Mouse (Mus musculus): ENCODE data around the gene Hspa1l. TPM values are rescaled to one million over a fixed set of nuclear protein-coding genes. Genes with fewer than 3 reads are reported as not detected.
"Not testable (repeated sequence)": the region's sequence is repeated elsewhere in the genome, so short reads cannot be mapped to it uniquely, and the experiment has no call there.

The Hspa1l gene
- 0.22 and 0.25 TPM in 2 replicates for polyA plus RNA-seq (2015; fragmentation: Nextera tagmentation; extraction: Ambion mirVana)

- H3K9ac ChIP-seq (ENCODE audit: low read depth, low read length); H3K36me3 ChIP-seq (ENCODE audit: control insufficient read depth, insufficient read depth); H3K27ac ChIP-seq (ENCODE audit: low read depth, low read length); H3K4me1 ChIP-seq (replicated peaks; ENCODE audit: control insufficient read depth, insufficient read depth, low read length); H3K9me3 ChIP-seq (ENCODE audit: control insufficient read depth): not testable (repeated sequence)
- Histone ChIP-seq H3K4me3 (ENCODE audit: low read depth, low read length) (peak within 1 kb of the TSS; percentile 28), H3K4me2 (replicated peaks; ENCODE audit: low read depth) (peak within 1 kb of the TSS; percentile 64), H3K27me3 (replicated peaks; ENCODE audit: control insufficient read depth, insufficient read depth, low read length) (peaks cover 15% of the 10 kb centered on the region)
- under 1% methylated on average over 29 of the region's 33 CpGs for WGBS
- peak; percentile 95 for ATAC-seq
Measured at GRCm38 (mm10) chr17:34972069-34972749, at the start of gene Hspa1l, which contains the start of gene Hspa1a. Hspa1l (plus strand) TSS chr17:34972703. Hspa1a (minus strand) TSS chr17:34972156.

DNA sequence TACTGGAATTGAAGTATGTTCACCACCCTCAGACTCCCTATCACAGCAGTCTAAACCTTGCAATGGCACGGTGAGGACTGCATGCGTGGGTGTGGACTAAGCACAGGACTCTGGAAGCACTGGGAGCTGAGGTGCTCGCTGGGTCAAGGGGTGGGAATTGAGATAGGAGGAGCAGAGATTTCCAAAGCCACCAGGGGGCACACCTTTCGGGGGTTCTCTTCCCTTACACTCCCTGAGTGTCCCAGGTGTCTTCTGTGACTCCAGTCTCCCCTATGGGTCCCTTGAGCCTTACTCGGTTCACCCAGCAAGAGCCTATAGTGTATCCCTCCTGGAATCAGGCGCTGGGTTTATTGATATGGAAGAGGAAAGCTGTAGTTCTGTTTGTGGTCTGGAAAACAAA lies 49.6 kb upstream of the Hspa1l start:
- no peaks in the 10 kb centered on the region for H3K4me1 ChIP-seq (replicated peaks; ENCODE audit: control insufficient read depth, insufficient read depth, low read length)
- peaks cover 27% of the 10 kb centered on the region; the same call in 1 of the 2 replicates for H3K36me3 ChIP-seq (ENCODE audit: control insufficient read depth, insufficient read depth)
- H3K27ac ChIP-seq (ENCODE audit: low read depth, low read length), result no peak overlapping the region
- peak; percentile 56 for TF ChIP-seq CTCF (IDR thresholded peaks at IDR 0.05; ENCODE audit: low read depth)
- H3K4me2 ChIP-seq (replicated peaks; ENCODE audit: low read depth), result no peak overlapping the region
- no peak overlapping the region for H3K9ac ChIP-seq (ENCODE audit: low read depth, low read length)
- H3K9me3 ChIP-seq (ENCODE audit: control insufficient read depth), result no peaks in the 10 kb centered on the region
- 44% methylated on average over 6 of the region's 6 CpGs for WGBS
- H3K27me3 ChIP-seq (replicated peaks; ENCODE audit: control insufficient read depth, insufficient read depth, low read length), result no peaks in the 10 kb centered on the region
- no peak overlapping the region for H3K4me3 ChIP-seq (ENCODE audit: low read depth, low read length)
- ATAC-seq, result 0 out of 2 replicates have a peak, but pooled peaks have one; percentile 11

- 76% methylated on average over 5 of the region's 5 CpGs for WGBS
Measured at GRCm38 (mm10) chr17:34924258-34924657, 48.2 kb upstream of the Hspa1l start.

GRCm38 (mm10) chr17:34927306-34928019 lies 45.0 kb upstream of the Hspa1l start:
- H3K27me3 ChIP-seq (replicated peaks; ENCODE audit: control insufficient read depth, insufficient read depth, low read length), result no peaks in the 10 kb centered on the region
- no peak for ATAC-seq
- 86% methylated on average over 18 of the region's 18 CpGs for WGBS
- H3K4me1 ChIP-seq (replicated peaks; ENCODE audit: control insufficient read depth, insufficient read depth, low read length), result no peaks in the 10 kb centered on the region
- peaks cover 14% of the 10 kb centered on the region; the same call in 1 of the 2 replicates for H3K36me3 ChIP-seq (ENCODE audit: control insufficient read depth, insufficient read depth)
- no peak overlapping the region for H3K27ac ChIP-seq (ENCODE audit: low read depth, low read length)
- no peak for TF ChIP-seq CTCF (IDR thresholded peaks at IDR 0.05; ENCODE audit: low read depth)
- no peak overlapping the region for H3K9ac ChIP-seq (ENCODE audit: low read depth, low read length)
- H3K4me3 ChIP-seq (ENCODE audit: low read depth, low read length), result no peak overlapping the region
- H3K4me2 ChIP-seq (replicated peaks; ENCODE audit: low read depth), result no peak overlapping the region
- H3K9me3 ChIP-seq (ENCODE audit: control insufficient read depth), result no peaks in the 10 kb centered on the region

More at GRCm38 (mm10) chr17:34924258-34924657, 48.2 kb upstream of the Hspa1l start:
- Histone ChIP-seq H3K27me3 (replicated peaks; ENCODE audit: control insufficient read depth, insufficient read depth, low read length) (no peaks in the 10 kb centered on the region), H3K4me3 (ENCODE audit: low read depth, low read length) (no peak overlapping the region), H3K9me3 (ENCODE audit: control insufficient read depth) (no peaks in the 10 kb centered on the region), H3K27ac (ENCODE audit: low read depth, low read length) (no peak overlapping the region), H3K4me1 (replicated peaks; ENCODE audit: control insufficient read depth, insufficient read depth, low read length) (no peaks in the 10 kb centered on the region), H3K36me3 (ENCODE audit: control insufficient read depth, insufficient read depth) (peaks cover 35% of the 10 kb centered on the region; the same call in 1 of the 2 replicates), H3K4me2 (replicated peaks; ENCODE audit: low read depth) (no peak overlapping the region), H3K9ac (ENCODE audit: low read depth, low read length) (no peak overlapping the region)
- no peak for TF ChIP-seq CTCF (IDR thresholded peaks at IDR 0.05; ENCODE audit: low read depth)
- ATAC-seq, result no peak

DNA sequence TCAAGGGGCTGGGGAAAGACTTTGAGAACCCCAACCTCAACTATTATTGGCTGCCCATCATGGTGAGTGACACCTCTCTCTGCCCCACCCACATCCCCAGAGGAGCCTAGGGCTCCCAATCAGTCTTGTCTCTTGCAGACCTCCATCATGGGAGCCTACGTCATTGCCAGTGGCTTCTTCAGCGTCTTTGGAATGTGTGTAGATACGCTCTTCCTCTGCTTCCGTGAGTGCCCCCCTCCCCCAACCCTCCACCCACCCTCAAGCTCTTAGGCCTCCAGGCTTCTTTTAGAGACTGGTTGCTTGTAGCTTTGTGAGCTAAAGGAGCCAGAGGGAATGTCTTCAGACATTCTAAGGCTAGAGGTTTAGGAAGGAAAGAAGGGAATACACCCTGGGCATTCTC lies 43.7 kb upstream of the Hspa1l start:
- no peak for TF ChIP-seq CTCF (IDR thresholded peaks at IDR 0.05; ENCODE audit: low read depth)
- H3K27me3 ChIP-seq (replicated peaks; ENCODE audit: control insufficient read depth, insufficient read depth, low read length), result no peaks in the 10 kb centered on the region
- no peak overlapping the region for H3K4me2 ChIP-seq (replicated peaks; ENCODE audit: low read depth)
- H3K27ac ChIP-seq (ENCODE audit: low read depth, low read length), result no peak overlapping the region
- no peaks in the 10 kb centered on the region for H3K4me1 ChIP-seq (replicated peaks; ENCODE audit: control insufficient read depth, insufficient read depth, low read length)
- no peaks in the 10 kb centered on the region for H3K9me3 ChIP-seq (ENCODE audit: control insufficient read depth)
- no peak overlapping the region for H3K4me3 ChIP-seq (ENCODE audit: low read depth, low read length)
- no peak overlapping the region for H3K9ac ChIP-seq (ENCODE audit: low read depth, low read length)
- ATAC-seq, result no peak
- WGBS, result 68% methylated on average over 4 of the region's 4 CpGs
- H3K36me3 ChIP-seq (ENCODE audit: control insufficient read depth, insufficient read depth), result peaks cover 24% of the 10 kb centered on the region; the same call in 1 of the 2 replicates

DNA sequence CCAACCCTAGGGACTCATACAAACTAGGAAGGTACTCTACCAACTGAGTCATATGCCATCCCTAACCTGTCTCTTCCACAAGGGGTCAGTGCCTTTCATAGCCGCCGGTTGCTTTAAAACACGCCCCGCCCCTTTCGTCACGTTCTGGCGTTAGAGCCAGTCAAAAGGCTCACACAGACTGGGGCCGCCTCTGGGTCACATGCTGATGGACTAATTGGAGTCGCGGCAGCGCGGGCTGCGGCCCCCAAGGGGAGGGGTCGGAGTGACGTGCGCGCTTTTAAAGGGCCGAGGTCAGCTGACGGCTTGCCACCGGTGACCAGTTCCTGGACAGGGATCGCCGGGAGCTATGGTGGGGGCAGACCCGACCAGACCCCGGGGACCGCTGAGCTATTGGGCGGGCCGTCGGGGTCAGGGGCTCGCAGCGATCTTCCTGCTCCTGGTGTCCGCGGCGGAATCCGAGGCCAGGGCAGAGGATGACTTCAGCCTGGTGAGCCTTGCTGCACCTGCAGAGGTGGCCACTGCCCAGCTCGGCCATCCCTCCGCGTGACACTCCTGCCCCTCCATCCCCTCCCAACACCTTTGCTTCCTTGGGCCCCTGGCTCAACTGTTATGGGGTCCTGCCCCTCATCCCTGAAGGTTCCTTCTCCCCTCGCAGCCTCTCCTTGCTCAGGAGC lies 41.3 kb upstream of the Hspa1l start, which contains the start of gene Neu1:
Gene Neu1 (plus strand): TSS at position 193 of the 674 bp plus-strand sequence.
- under 1% methylated on average over 34 of the region's 38 CpGs for WGBS
- Histone ChIP-seq H3K9ac (ENCODE audit: low read depth, low read length) (peak within 1 kb of the TSS; percentile 77), H3K4me1 (replicated peaks; ENCODE audit: control insufficient read depth, insufficient read depth, low read length) (no peaks in the 10 kb centered on the region), H3K4me3 (ENCODE audit: low read depth, low read length) (peak within 1 kb of the TSS; percentile 77), H3K4me2 (replicated peaks; ENCODE audit: low read depth) (peak within 1 kb of the TSS; percentile 95), H3K27me3 (replicated peaks; ENCODE audit: control insufficient read depth, insufficient read depth, low read length) (no peaks in the 10 kb centered on the region), H3K36me3 (ENCODE audit: control insufficient read depth, insufficient read depth) (peaks cover 43% of the 10 kb centered on the region), H3K27ac (ENCODE audit: low read depth, low read length) (peak within 1 kb of the TSS; percentile 80), H3K9me3 (ENCODE audit: control insufficient read depth) (no peaks in the 10 kb centered on the region)
- peak; percentile 95 for ATAC-seq
- TF ChIP-seq CTCF (IDR thresholded peaks at IDR 0.05; ENCODE audit: low read depth), result peak; percentile 91
